Mouse (Mus musculus) thymus, adult 2 months (tissue): Measurements from ENCODE around the gene Ccl22. TPM values are rescaled to one million over a fixed set of nuclear protein-coding genes. Genes with fewer than 3 reads are reported as not detected.

Source experiments
- DNase-seq: peaks from one replicate; pipeline ENCODE4 v3.0.0; 2021
- H3K27ac ChIP-seq: fragments of 200-500 bp; 2 replicates; pipeline ENCODE4 v1.5.1; 2012; ENCODE audit warnings: low read length, control low read depth; ENCODE audit not compliant: control insufficient read depth, insufficient read depth
- H3K27me3 ChIP-seq: fragments of 200-500 bp; 2 replicates; pipeline ENCODE4 v1.6.1; 2012; ENCODE audit warnings: mild to moderate bottlenecking, low read length, moderate library complexity, mixed read lengths; ENCODE audit not compliant: control insufficient read depth, insufficient read depth
- H3K36me3 ChIP-seq: fragments of 200-500 bp; 2 replicates; pipeline ENCODE4 v1.6.1; 2012; ENCODE audit warnings: mild to moderate bottlenecking, low read length, moderate library complexity; ENCODE audit not compliant: control insufficient read depth, insufficient read depth
- H3K4me1 ChIP-seq: fragments of 200-500 bp; replicated peaks from 2 replicates; pipeline ENCODE4 v1.6.1; 2012; ENCODE audit warnings: low read length; ENCODE audit not compliant: control insufficient read depth, insufficient read depth
- H3K4me3 ChIP-seq: fragments of 200-500 bp; 2 replicates; pipeline ENCODE4 v1.5.1; 2012; ENCODE audit warnings: mild to moderate bottlenecking, low read length, control low read depth, moderate library complexity; ENCODE audit not compliant: control insufficient read depth, insufficient read depth
- CTCF ChIP-seq: fragments of 200-500 bp; IDR thresholded peaks from 2 replicates; pipeline ENCODE4 v1.5.1; 2012; ENCODE audit warnings: mild to moderate bottlenecking, control low read depth, low read length, moderate library complexity, borderline replicate concordance; ENCODE audit not compliant: control insufficient read depth, poor library complexity, insufficient read depth; ENCODE audit errors: extremely low read depth
- POLR2A ChIP-seq: fragments of 200-500 bp; IDR thresholded peaks from 2 replicates; pipeline ENCODE4 v1.6.1; 2012; ENCODE audit warnings: mild to moderate bottlenecking, low read length, control low read depth, moderate library complexity; ENCODE audit not compliant: control insufficient read depth, poor library complexity, insufficient read depth; ENCODE audit errors: extremely low read depth
- WGBS: fragments of 180-500 bp; shearing (Covaris S2); methylation state at CpG from one replicate; pipeline ENCODE4 v1.1.7; 2018; 5-methylcytosine and 5-hydroxymethylcytosine counted together
- polyA plus RNA-seq: library from polyadenylated mRNA; depleted of rRNA; stranded (reverse); fragments of >200 nt; gene quantifications from 2 replicates; pipeline ENCODE4 v1.2.3, GENCODE M21; 2012

The Ccl22 gene
- polyA plus RNA-seq, 1 experiment = 122 TPM

DNA sequence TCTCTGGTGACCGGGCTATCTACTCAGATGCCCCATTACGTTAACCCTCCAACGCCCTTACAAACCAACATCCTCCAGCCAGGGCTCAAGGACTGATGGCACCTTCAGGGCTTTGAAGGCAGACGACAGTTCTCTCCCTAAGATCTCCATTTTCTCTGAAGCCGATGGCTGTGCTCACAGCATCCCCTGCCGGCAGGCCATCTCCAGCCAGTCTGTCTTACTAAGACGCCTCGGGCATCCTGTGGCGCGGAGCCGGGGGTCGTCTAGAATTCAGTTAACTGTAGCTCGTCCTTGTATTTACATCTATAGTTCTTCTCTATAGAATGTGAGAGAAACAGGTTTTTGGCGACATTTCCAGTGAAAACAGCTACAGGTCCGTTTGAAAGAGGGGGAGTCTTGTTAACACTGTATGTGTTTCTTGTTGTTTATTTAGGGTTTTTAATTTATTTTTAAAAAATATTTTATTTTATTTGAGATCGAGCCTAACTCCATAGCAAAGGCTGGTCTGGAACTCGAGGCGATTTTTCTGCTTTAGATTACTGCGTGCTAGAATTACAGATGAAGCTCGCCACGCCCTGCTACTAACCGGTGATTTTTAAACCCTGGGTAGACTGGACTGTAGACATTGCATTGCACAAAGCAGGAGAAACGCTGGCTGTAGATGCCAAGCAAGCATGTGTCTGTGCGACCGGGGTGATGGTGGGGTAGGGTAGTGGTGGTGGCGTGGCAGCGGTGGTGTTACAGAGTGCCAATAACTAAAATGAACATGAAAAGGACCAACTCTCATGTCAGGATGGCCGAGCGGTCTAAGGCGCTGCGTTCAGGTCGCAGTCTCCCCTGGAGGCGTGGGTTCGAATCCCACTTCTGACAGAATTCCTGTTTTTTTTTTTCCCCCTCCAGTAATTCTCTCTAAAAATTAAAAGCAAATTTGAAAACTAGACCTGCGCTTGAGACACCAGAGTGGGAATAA lies 42.3 kb upstream of the Ccl22 start:
- peak; percentile 70; the same call in 1 of the 2 replicates for TF ChIP-seq CTCF
- TF ChIP-seq POLR2A = no peak
- under 1% methylated on average over 35 of the region's 35 CpGs for WGBS
- peaks cover 9% of the 10 kb centered on the region for H3K4me1 ChIP-seq
- no peaks in the 10 kb centered on the region for H3K27me3 ChIP-seq
- peak; percentile 78 for DNase-seq
- H3K36me3 ChIP-seq = no peaks in the 10 kb centered on the region
- H3K27ac ChIP-seq = peak overlapping the region; percentile 49; the same call in 1 of the 2 replicates
- peak overlapping the region; percentile 46 for H3K4me3 ChIP-seq

DNA sequence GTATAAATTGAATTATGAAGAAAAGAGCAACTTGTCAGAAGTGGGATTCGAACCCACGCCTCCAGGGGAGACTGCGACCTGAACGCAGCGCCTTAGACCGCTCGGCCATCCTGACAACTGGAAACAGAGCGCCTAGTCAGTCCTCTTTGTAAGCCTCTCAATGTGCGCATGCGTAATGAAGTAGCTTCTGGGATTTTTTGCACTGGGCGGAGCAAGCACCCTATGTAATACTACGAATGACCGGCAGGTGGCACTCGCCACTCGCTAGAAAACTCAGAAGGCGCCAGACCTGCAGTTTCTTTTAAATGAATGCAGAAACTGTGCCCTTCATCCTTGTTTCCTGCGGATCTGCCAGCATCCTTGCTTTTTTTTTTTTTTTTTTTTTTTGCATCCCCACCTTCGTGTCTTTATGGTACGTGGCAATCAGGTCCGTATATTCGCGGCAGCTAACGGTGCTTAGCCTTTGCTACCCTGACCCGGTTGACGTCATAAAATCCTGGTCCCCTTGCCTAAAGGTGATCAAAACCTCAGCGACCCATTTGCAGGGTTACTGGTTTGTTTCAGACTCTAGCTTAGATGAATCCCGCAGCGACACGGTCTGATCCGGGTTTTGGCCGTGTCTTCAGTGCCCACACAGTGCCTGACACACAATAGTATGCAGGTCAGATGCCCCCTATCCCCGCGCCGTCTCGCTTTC lies 41.3 kb upstream of the Ccl22 start:
- Histone ChIP-seq H3K36me3 (no peaks in the 10 kb centered on the region), H3K4me3 (peak overlapping the region; percentile 75), H3K27ac (no peak overlapping the region), H3K4me1 (peaks cover 9% of the 10 kb centered on the region), H3K27me3 (no peaks in the 10 kb centered on the region)
- peak; percentile 62; the same call in 1 of the 2 replicates for TF ChIP-seq CTCF
- no peak for TF ChIP-seq POLR2A
- under 1% methylated on average over 35 of the region's 35 CpGs for WGBS
- DNase-seq = peak; percentile 97

DNA sequence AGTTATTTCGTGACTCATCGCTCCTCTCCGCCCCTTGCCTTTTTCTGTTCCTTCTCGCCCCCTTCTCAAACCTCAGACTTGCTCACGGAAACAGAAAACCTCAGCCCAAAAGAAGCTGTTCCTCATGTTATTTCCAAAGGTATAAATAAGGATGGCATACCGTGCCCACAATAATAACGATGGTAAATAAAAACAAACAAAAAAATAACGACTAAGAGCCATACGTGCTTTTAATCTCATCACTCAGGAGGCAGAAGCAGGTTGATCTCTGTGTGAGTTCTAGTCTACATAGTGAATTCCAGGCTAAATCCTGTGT lies 40.8 kb upstream of the Ccl22 start:
- Histone ChIP-seq H3K27me3 (no peaks in the 10 kb centered on the region), H3K27ac (no peak overlapping the region), H3K4me1 (peaks cover 9% of the 10 kb centered on the region), H3K4me3 (peak overlapping the region; percentile 75), H3K36me3 (no peaks in the 10 kb centered on the region)
- WGBS = 6% methylated on average over 9 of the region's 9 CpGs
- TF ChIP-seq POLR2A = no peak
- TF ChIP-seq CTCF = no peak
- DNase-seq = no peak

DNA sequence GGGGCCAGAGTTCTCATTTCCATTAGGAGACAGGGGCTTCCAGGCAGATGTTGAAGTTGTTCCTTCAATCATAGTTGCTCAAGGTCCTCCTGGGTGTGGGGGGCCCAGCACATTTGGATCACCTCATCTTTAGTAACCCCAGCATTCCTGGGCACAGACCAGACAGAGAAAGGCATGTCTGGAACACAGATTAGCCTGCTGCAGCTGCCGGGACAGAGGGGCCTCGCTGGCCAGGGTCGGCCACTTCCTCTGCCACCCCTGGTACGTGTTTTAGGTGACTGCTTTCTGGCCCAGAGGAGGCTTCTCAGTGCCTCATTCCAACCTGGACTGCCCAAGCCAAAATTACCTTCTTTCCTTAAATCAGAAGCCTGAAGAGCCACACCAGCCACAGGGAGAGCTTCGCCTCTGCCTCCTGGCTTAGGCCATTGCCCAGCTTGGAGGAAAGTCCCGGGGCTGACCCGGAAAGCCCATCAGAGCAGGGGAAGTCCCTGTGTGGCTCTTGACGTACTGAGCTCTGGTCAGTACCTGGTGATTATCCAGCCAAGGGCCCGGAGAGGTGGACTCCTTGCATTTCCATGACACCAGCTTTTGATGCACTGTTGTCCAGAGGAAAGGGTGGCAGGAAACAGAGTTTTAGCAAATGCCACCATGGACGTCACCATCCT lies 39.7 kb upstream of the Ccl22 start:
- no peaks in the 10 kb centered on the region for H3K27me3 ChIP-seq
- H3K4me3 ChIP-seq = no peak overlapping the region
- no peak overlapping the region for H3K27ac ChIP-seq
- 92% methylated on average over 10 of the region's 10 CpGs for WGBS
- TF ChIP-seq CTCF (no peak), POLR2A (no peak)
- H3K36me3 ChIP-seq = no peaks in the 10 kb centered on the region
- DNase-seq = no peak
- peaks cover 9% of the 10 kb centered on the region for H3K4me1 ChIP-seq

DNA sequence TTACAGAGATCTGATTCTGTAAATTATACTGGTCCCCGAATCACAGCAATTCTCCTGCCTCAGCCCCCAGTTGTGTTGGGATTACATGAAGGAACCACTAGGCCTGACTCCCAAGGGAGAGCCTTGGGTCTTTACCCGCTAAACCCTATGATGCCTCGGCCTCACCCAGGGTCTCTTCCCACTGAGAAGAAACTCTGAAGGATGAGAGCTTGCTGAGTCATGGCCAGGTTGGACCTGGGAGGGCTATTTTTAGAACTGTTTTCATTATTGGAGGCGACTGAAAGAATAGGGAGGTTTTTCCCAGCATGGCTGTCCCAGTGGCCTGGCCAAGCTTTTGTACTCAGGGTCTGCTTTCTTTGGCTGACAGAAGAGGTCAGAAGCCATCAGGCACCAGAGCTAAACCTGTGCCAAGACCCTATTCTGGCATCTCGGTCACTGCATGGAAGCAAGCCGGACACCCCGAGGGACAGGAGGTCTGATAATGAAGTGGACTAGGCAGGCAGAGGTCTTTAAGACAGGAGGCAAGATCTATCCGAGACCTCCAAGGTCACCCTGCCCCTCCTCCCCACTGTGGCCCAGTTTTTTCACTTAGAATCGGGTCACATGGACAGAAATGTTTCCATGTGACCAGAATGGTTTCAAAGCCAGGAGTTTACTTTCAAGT lies 38.5 kb upstream of the Ccl22 start:
- H3K36me3 ChIP-seq = no peaks in the 10 kb centered on the region
- H3K4me1 ChIP-seq = peaks cover 9% of the 10 kb centered on the region
- H3K27ac ChIP-seq = no peak overlapping the region
- WGBS = 86% methylated on average over 9 of the region's 9 CpGs
- H3K27me3 ChIP-seq = no peaks in the 10 kb centered on the region
- no peak for TF ChIP-seq POLR2A
- no peak for TF ChIP-seq CTCF
- no peak overlapping the region for H3K4me3 ChIP-seq
- no peak for DNase-seq

DNA sequence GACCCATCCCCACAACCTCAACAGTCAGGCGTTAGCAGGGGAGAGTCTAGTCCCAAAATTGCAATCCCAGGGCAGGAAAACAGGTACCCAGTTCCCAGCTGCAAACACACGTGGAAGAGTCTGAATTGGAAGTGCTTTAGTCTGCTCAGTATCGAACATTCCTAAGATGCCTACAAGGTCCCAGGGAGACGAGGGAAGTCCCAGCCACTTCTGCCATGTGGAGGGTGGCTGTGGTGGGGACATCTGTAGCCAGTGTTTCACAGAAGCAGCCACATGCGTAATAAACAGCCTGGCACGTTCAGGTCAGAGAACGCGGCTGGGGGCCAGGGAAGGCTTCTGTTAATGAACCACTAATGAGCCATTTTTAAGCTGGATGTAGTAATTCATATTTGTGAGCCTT lies 35.1 kb upstream of the Ccl22 start:
- Histone ChIP-seq H3K27ac (no peak overlapping the region), H3K27me3 (no peaks in the 10 kb centered on the region), H3K4me1 (no peaks in the 10 kb centered on the region; the same call in 1 of the 2 replicates), H3K36me3 (no peaks in the 10 kb centered on the region), H3K4me3 (no peak overlapping the region)
- no peak for TF ChIP-seq CTCF
- no peak for TF ChIP-seq POLR2A
- WGBS = 72% methylated on average over 8 of the region's 8 CpGs
- no peak for DNase-seq
